Mouse (Mus musculus) megakaryocyte, embryonic 14.5 days (primary cell): Measurements from ENCODE around the gene Cct4.

Experiments
- FLI1 ChIP-seq: IDR thresholded peaks from 2 replicates; pipeline ENCODE4 v1.6.1; 2012; ENCODE audit warnings: low read length, inconsistent platforms, mixed read lengths
- GATA1 ChIP-seq: IDR thresholded peaks from 3 replicates; pipeline ENCODE4 v1.6.1; 2012; ENCODE audit warnings: mixed read lengths, low read length, inconsistent platforms, borderline replicate concordance

- TF ChIP-seq GATA1 (no peak), FLI1 (no peak)
Measured at GRCm38 (mm10) chr11:23023155-23023554, 32.8 kb downstream of the Cct4 start.
